Mouse (Mus musculus) lung, embryonic 14.5 days (tissue): ENCODE data around the gene Set. TPM values are rescaled to one million over a fixed set of nuclear protein-coding genes. Genes with fewer than 3 reads are reported as not detected.

ENCODE experiments used
- ATAC-seq: fragments of 200-750 bp; cut with Nextera tagmentation; 2 replicates; pipeline ENCODE4 v1.8.0; 2017; ENCODE audit warnings: mild to moderate bottlenecking, moderate TSS enrichment, moderate library complexity; ENCODE audit not compliant: insufficient read depth
- DNase-seq: peaks from one replicate; pipeline ENCODE4 v3.0.0-alpha.2; 2015
- H3K27ac ChIP-seq: fragments of 300-500 bp; sonication (generic); 2 replicates; pipeline ENCODE4 v1.5.1; 2014; ENCODE audit warnings: low read depth, mild to moderate bottlenecking, moderate library complexity
- H3K27me3 ChIP-seq: fragments of 300-500 bp; sonication (generic); 2 replicates; pipeline ENCODE4 v1.6.1; 2014; ENCODE audit warnings: low read length, control low read depth; ENCODE audit not compliant: insufficient read depth
- H3K36me3 ChIP-seq: fragments of 300-500 bp; sonication (generic); 2 replicates; pipeline ENCODE4 v1.6.1; 2014; ENCODE audit warnings: control low read depth; ENCODE audit not compliant: insufficient read depth
- H3K4me1 ChIP-seq: fragments of 300-500 bp; sonication (generic); 2 replicates; pipeline ENCODE4 v1.6.1; 2014; ENCODE audit warnings: antibody characterized with exemption, control low read depth; ENCODE audit not compliant: insufficient read depth
- H3K4me2 ChIP-seq: fragments of 300-500 bp; sonication (generic); 2 replicates; pipeline ENCODE4 v1.6.1; 2014; ENCODE audit warnings: mild to moderate bottlenecking
- H3K4me3 ChIP-seq: fragments of 300-500 bp; sonication (generic); 2 replicates; pipeline ENCODE4 v1.5.1; 2014; ENCODE audit warnings: low read depth, low read length
- H3K9ac ChIP-seq: fragments of 300-500 bp; sonication (generic); 2 replicates; pipeline ENCODE4 v1.6.1; 2014
- H3K9me3 ChIP-seq: fragments of 300-500 bp; sonication (generic); 2 replicates; pipeline ENCODE4 v1.6.1; 2016; ENCODE audit warnings: low read depth, low read length, control low read depth
- CTCF ChIP-seq: IDR thresholded peaks from 2 replicates; pipeline ENCODE4 v1.5.1; 2016; ENCODE audit warnings: antibody characterized with exemption, low read depth
- WGBS: fragments of 180-500 bp; shearing (Covaris S2); extraction: QIAGEN DNeasy Blood & Tissue Kit; methylation state at CpG from one replicate; pipeline ENCODE4 v1.1.7; 2014; 5-methylcytosine and 5-hydroxymethylcytosine counted together
- polyA plus RNA-seq: library from polyadenylated mRNA; unstranded; fragments of >200 nt; fragmentation: Nextera tagmentation; extraction: Ambion mirVana; gene quantifications from 2 replicates; pipeline ENCODE4 v1.2.1, GENCODE M21; 2014

The Set gene
- polyA plus RNA-seq, 1 experiment from 2014 or later, result 591 TPM

GRCm38 (mm10) chr2:30032957-30033356, 24.2 kb upstream of the Set start:
- Histone ChIP-seq H3K4me2 (no peak overlapping the region), H3K36me3 (peaks cover 61% of the 10 kb centered on the region), H3K4me1 (no peaks in the 10 kb centered on the region), H3K9me3 (no peaks in the 10 kb centered on the region), H3K9ac (no peak overlapping the region; the same call in 1 of the 2 replicates), H3K27me3 (no peaks in the 10 kb centered on the region), H3K27ac (no peak overlapping the region), H3K4me3 (no peak overlapping the region)
- DNase-seq, result no peak
- WGBS, result 68% methylated on average over 6 of the region's 6 CpGs
- no peak for TF ChIP-seq CTCF
- no peak for ATAC-seq

GRCm38 (mm10) chr2:30037762-30038161, 19.4 kb upstream of the Set start:
- WGBS, result 75% methylated on average over 2 of the region's 2 CpGs
- peaks cover 16% of the 10 kb centered on the region; the same call in 1 of the 2 replicates for H3K36me3 ChIP-seq
- H3K4me2 ChIP-seq, result no peak overlapping the region
- no peak for DNase-seq
- H3K9me3 ChIP-seq, result no peaks in the 10 kb centered on the region
- no peak overlapping the region for H3K4me3 ChIP-seq
- no peaks in the 10 kb centered on the region for H3K4me1 ChIP-seq
- H3K27me3 ChIP-seq, result no peaks in the 10 kb centered on the region
- no peak overlapping the region for H3K27ac ChIP-seq
- no peak for TF ChIP-seq CTCF
- ATAC-seq, result no peak
- no peak overlapping the region for H3K9ac ChIP-seq

GRCm38 (mm10) chr2:30038370-30038769, 18.8 kb upstream of the Set start:
- Histone ChIP-seq H3K4me1 (no peaks in the 10 kb centered on the region), H3K9ac (no peak overlapping the region), H3K9me3 (no peaks in the 10 kb centered on the region), H3K4me2 (no peak overlapping the region), H3K36me3 (peaks cover 11% of the 10 kb centered on the region; the same call in 1 of the 2 replicates), H3K27me3 (no peaks in the 10 kb centered on the region), H3K27ac (no peak overlapping the region), H3K4me3 (no peak overlapping the region)
- no peak for DNase-seq
- 89% methylated on average over 10 of the region's 10 CpGs for WGBS
- no peak for TF ChIP-seq CTCF
- no peak for ATAC-seq

- H3K36me3 ChIP-seq, result peaks cover 8% of the 10 kb centered on the region; the same call in 1 of the 2 replicates
- no peak overlapping the region for H3K9ac ChIP-seq
- H3K27ac ChIP-seq, result no peak overlapping the region
- no peaks in the 10 kb centered on the region for H3K9me3 ChIP-seq
- no peaks in the 10 kb centered on the region for H3K4me1 ChIP-seq
- no peak overlapping the region for H3K4me2 ChIP-seq
- DNase-seq (no peak), ATAC-seq (no peak)
- no peak overlapping the region for H3K4me3 ChIP-seq
- no peaks in the 10 kb centered on the region for H3K27me3 ChIP-seq
- no peak for TF ChIP-seq CTCF
Observed at GRCm38 (mm10) chr2:30039687-30040086, 17.5 kb upstream of the Set start.

GRCm38 (mm10) chr2:30042445-30042844, 14.7 kb upstream of the Set start:
- DNase-seq (peak; percentile 93), ATAC-seq (peak; percentile 52; the same call in 1 of the 2 replicates)
- Histone ChIP-seq H3K4me1 (no peaks in the 10 kb centered on the region), H3K27ac (no peak overlapping the region), H3K4me2 (no peak overlapping the region), H3K36me3 (peaks cover 7% of the 10 kb centered on the region; the same call in 1 of the 2 replicates), H3K4me3 (no peak overlapping the region), H3K9ac (no peak overlapping the region; the same call in 1 of the 2 replicates), H3K9me3 (no peaks in the 10 kb centered on the region), H3K27me3 (no peaks in the 10 kb centered on the region)
- 5% methylated on average over 4 of the region's 4 CpGs for WGBS
- peak; percentile 88 for TF ChIP-seq CTCF

DNA sequence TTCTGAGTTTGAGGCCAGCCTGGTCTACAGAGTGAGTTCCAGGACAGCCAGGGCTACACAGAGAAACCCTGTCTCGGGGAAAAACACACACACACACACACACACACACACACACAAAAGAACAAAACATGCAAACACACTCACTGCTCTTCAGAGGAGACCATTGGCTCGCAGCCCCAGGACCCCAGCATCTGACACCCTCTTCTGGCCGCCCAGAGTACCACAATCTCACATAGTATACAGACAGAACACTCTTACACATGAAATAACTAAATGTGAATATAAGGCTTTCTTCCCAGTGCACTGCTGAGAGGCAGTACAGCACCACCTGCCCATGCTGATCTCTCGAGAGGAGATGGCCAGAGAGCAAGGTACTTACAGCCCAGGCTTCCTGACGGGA, 12.6 kb upstream of the Set start:
- no peak for TF ChIP-seq CTCF
- DNase-seq (no peak), ATAC-seq (no peak)
- Histone ChIP-seq H3K9ac (no peak overlapping the region), H3K27ac (no peak overlapping the region), H3K27me3 (no peaks in the 10 kb centered on the region), H3K4me2 (no peak overlapping the region), H3K4me1 (peaks cover 3% of the 10 kb centered on the region; the same call in 1 of the 2 replicates), H3K4me3 (no peak overlapping the region), H3K36me3 (no peaks in the 10 kb centered on the region), H3K9me3 (no peaks in the 10 kb centered on the region)
- 83% methylated on average over 5 of the region's 5 CpGs for WGBS

DNA sequence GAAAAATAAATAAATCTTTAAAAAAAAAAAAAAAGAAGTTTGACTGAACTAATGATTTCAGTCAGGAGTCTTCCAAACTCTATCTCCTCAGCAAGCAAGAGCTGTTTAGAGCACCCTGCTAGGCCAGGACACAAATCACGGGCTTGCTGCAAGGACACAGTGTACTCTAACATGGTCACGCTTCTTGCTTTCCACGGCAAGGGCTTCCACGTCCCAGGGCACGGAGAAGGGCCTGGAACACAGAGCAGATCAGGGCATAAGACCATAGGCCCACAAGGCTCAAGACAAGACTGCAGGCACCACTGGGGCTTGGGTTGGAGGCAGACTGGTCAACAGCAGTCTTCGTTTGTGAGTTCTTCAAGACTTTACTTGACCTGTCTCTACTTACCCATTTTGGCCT, 10.1 kb upstream of the Set start:
- Histone ChIP-seq H3K4me1 (peaks cover 3% of the 10 kb centered on the region; the same call in 1 of the 2 replicates), H3K9ac (no peak overlapping the region), H3K4me3 (no peak overlapping the region), H3K27ac (no peak overlapping the region), H3K36me3 (no peaks in the 10 kb centered on the region), H3K9me3 (no peaks in the 10 kb centered on the region), H3K27me3 (no peaks in the 10 kb centered on the region), H3K4me2 (no peak overlapping the region)
- DNase-seq (no peak), ATAC-seq (no peak)
- WGBS, result 95% methylated on average over 6 of the region's 6 CpGs
- TF ChIP-seq CTCF, result no peak
